Mouse (Mus musculus): ENCODE measurements around the gene Wipf3. TPM values are rescaled to one million over a fixed set of nuclear protein-coding genes. Genes with fewer than 3 reads are reported as not detected.
A peak's percentile ranks its signal among the peaks of the same experiment; 100 is the strongest.

Wipf3 gene
- polyA plus RNA-seq, 1 experiment, result 11.1 TPM

- DNase-seq (ENCODE audit: low read depth), result peak; percentile 86
- TF ChIP-seq CTCF (IDR thresholded peaks at IDR 0.05; ENCODE audit: borderline replicate concordance, extremely low read depth, insufficient read depth, insufficient read length) (no peak), POLR2A (IDR thresholded peaks at IDR 0.05; ENCODE audit: borderline replicate concordance, extremely low read depth, insufficient read depth, insufficient read length, poor library complexity, severe bottlenecking) (no peak)
Observed at GRCm38 (mm10) chr6:54508256-54508793, 78.9 kb downstream of the Wipf3 start.

GRCm38 (mm10) chr6:54509264-54509663 lies 79.9 kb downstream of the Wipf3 start:
- peak; percentile 15 for DNase-seq (ENCODE audit: low read depth)
- no peak for TF ChIP-seq POLR2A (IDR thresholded peaks at IDR 0.05; ENCODE audit: borderline replicate concordance, extremely low read depth, insufficient read depth, insufficient read length, poor library complexity, severe bottlenecking)
- no peak for TF ChIP-seq CTCF (IDR thresholded peaks at IDR 0.05; ENCODE audit: borderline replicate concordance, extremely low read depth, insufficient read depth, insufficient read length)

- DNase-seq (ENCODE audit: low read depth), result no peak
- no peak for TF ChIP-seq CTCF (IDR thresholded peaks at IDR 0.05; ENCODE audit: borderline replicate concordance, extremely low read depth, insufficient read depth, insufficient read length)
- no peak for TF ChIP-seq POLR2A (IDR thresholded peaks at IDR 0.05; ENCODE audit: borderline replicate concordance, extremely low read depth, insufficient read depth, insufficient read length, poor library complexity, severe bottlenecking)
Observed at GRCm38 (mm10) chr6:54512256-54512655, 82.9 kb downstream of the Wipf3 start.

- TF ChIP-seq POLR2A (IDR thresholded peaks at IDR 0.05; ENCODE audit: borderline replicate concordance, extremely low read depth, insufficient read depth, insufficient read length, poor library complexity, severe bottlenecking), result no peak
Observed at GRCm38 (mm10) chr6:54516512-54517134, 87.2 kb downstream of the Wipf3 start.

GRCm38 (mm10) chr6:54518758-54519157 lies 89.4 kb downstream of the Wipf3 start:
- DNase-seq (ENCODE audit: low read depth), result no peak
- TF ChIP-seq POLR2A (IDR thresholded peaks at IDR 0.05; ENCODE audit: borderline replicate concordance, extremely low read depth, insufficient read depth, insufficient read length, poor library complexity, severe bottlenecking) (no peak), CTCF (IDR thresholded peaks at IDR 0.05; ENCODE audit: borderline replicate concordance, extremely low read depth, insufficient read depth, insufficient read length) (no peak)

More at GRCm38 (mm10) chr6:54516512-54517134, 87.2 kb downstream of the Wipf3 start:
- DNase-seq (ENCODE audit: low read depth), result no peak

- no peak for DNase-seq (ENCODE audit: low read depth)
Observed at GRCm38 (mm10) chr6:54528666-54529065, 99.3 kb downstream of the Wipf3 start.

GRCm38 (mm10) chr6:54530182-54530581 lies 100.8 kb downstream of the Wipf3 start:
- TF ChIP-seq POLR2A (IDR thresholded peaks at IDR 0.05; ENCODE audit: borderline replicate concordance, extremely low read depth, insufficient read depth, insufficient read length, poor library complexity, severe bottlenecking), result no peak
- TF ChIP-seq CTCF (IDR thresholded peaks at IDR 0.05; ENCODE audit: borderline replicate concordance, extremely low read depth, insufficient read depth, insufficient read length), result no peak
- no peak for DNase-seq (ENCODE audit: low read depth)

More at GRCm38 (mm10) chr6:54528666-54529065, 99.3 kb downstream of the Wipf3 start:
- TF ChIP-seq CTCF (IDR thresholded peaks at IDR 0.05; ENCODE audit: borderline replicate concordance, extremely low read depth, insufficient read depth, insufficient read length), result no peak
- TF ChIP-seq POLR2A (IDR thresholded peaks at IDR 0.05; ENCODE audit: borderline replicate concordance, extremely low read depth, insufficient read depth, insufficient read length, poor library complexity, severe bottlenecking), result no peak

GRCm38 (mm10) chr6:54531048-54531481 lies 101.7 kb downstream of the Wipf3 start:
- DNase-seq (ENCODE audit: low read depth), result peak; percentile 80
- TF ChIP-seq POLR2A (IDR thresholded peaks at IDR 0.05; ENCODE audit: borderline replicate concordance, extremely low read depth, insufficient read depth, insufficient read length, poor library complexity, severe bottlenecking) (no peak), CTCF (IDR thresholded peaks at IDR 0.05; ENCODE audit: borderline replicate concordance, extremely low read depth, insufficient read depth, insufficient read length) (no peak)

GRCm38 (mm10) chr6:54535485-54535884 lies 106.1 kb downstream of the Wipf3 start:
- TF ChIP-seq CTCF (IDR thresholded peaks at IDR 0.05; ENCODE audit: borderline replicate concordance, extremely low read depth, insufficient read depth, insufficient read length) (no peak), POLR2A (IDR thresholded peaks at IDR 0.05; ENCODE audit: borderline replicate concordance, extremely low read depth, insufficient read depth, insufficient read length, poor library complexity, severe bottlenecking) (no peak)

GRCm38 (mm10) chr6:54537053-54537452 lies 107.7 kb downstream of the Wipf3 start:
- no peak for TF ChIP-seq CTCF (IDR thresholded peaks at IDR 0.05; ENCODE audit: borderline replicate concordance, extremely low read depth, insufficient read depth, insufficient read length)
- no peak for TF ChIP-seq POLR2A (IDR thresholded peaks at IDR 0.05; ENCODE audit: borderline replicate concordance, extremely low read depth, insufficient read depth, insufficient read length, poor library complexity, severe bottlenecking)

More at GRCm38 (mm10) chr6:54535485-54535884, 106.1 kb downstream of the Wipf3 start:
- no peak for DNase-seq (ENCODE audit: low read depth)

GRCm38 (mm10) chr6:54538773-54539173 lies 109.4 kb downstream of the Wipf3 start:
- no peak for TF ChIP-seq CTCF (IDR thresholded peaks at IDR 0.05; ENCODE audit: borderline replicate concordance, extremely low read depth, insufficient read depth, insufficient read length)
- TF ChIP-seq POLR2A (IDR thresholded peaks at IDR 0.05; ENCODE audit: borderline replicate concordance, extremely low read depth, insufficient read depth, insufficient read length, poor library complexity, severe bottlenecking), result no peak
- peak; percentile 76 for DNase-seq (ENCODE audit: low read depth)

More at GRCm38 (mm10) chr6:54537053-54537452, 107.7 kb downstream of the Wipf3 start:
- no peak for DNase-seq (ENCODE audit: low read depth)

GRCm38 (mm10) chr6:54539396-54539795 lies 110.0 kb downstream of the Wipf3 start:
- DNase-seq (ENCODE audit: low read depth), result no peak
- TF ChIP-seq POLR2A (IDR thresholded peaks at IDR 0.05; ENCODE audit: borderline replicate concordance, extremely low read depth, insufficient read depth, insufficient read length, poor library complexity, severe bottlenecking), result no peak
- TF ChIP-seq CTCF (IDR thresholded peaks at IDR 0.05; ENCODE audit: borderline replicate concordance, extremely low read depth, insufficient read depth, insufficient read length), result no peak

Measured in brain, embryonic 14.5 days (tissue).